Mouse (Mus musculus) myocyte (in vitro differentiated cells): ENCODE data around the gene Szt2.

Experiments used
- E2F4 ChIP-seq: IDR thresholded peaks from one replicate; pipeline ENCODE4 v1.6.1; 2011; ENCODE audit warnings: mild to moderate bottlenecking, control low read depth, moderate library complexity; ENCODE audit not compliant: insufficient read depth
- MAX ChIP-seq: IDR thresholded peaks from one replicate; pipeline ENCODE4 v1.6.1; 2011; ENCODE audit warnings: low read depth, mild to moderate bottlenecking, control low read depth
- MYOD1 ChIP-seq, 3 experiments: IDR thresholded peaks; one replicate each; pipeline ENCODE4 v1.6.1; 2011; ENCODE audit warnings: control low read depth in 2 of 3, low read depth in 2 of 3, mild to moderate bottlenecking in 2 of 3, moderate library complexity in 1 of 3; ENCODE audit not compliant: insufficient read length in 2 of 3, control insufficient read depth in 1 of 3
- MYOG ChIP-seq, 3 experiments: IDR thresholded peaks; one replicate each; pipeline ENCODE4 v1.6.1; 2011; ENCODE audit warnings: control low read depth in 2 of 3, low read depth in 2 of 3, mild to moderate bottlenecking in 2 of 3; ENCODE audit not compliant: insufficient read length in 2 of 3, control insufficient read depth in 1 of 3, insufficient read depth in 1 of 3
- POLR2A ChIP-seq: IDR thresholded peaks from one replicate; pipeline ENCODE4 v1.6.1; 2011; ENCODE audit warnings: low read depth, mild to moderate bottlenecking, control low read depth, moderate library complexity; ENCODE audit not compliant: insufficient read length
- POLR2AphosphoS2 ChIP-seq: IDR thresholded peaks from one replicate; pipeline ENCODE4 v1.6.1; 2011; ENCODE audit warnings: low read depth, control low read depth; ENCODE audit not compliant: insufficient read length

GRCm38 (mm10) chr4:118353689-118354088 is 55.4 kb downstream of the Szt2 start:
- no peak for TF ChIP-seq E2F4
- no peak for TF ChIP-seq POLR2A
- no peak for TF ChIP-seq MAX
- no peak for TF ChIP-seq POLR2AphosphoS2
- TF ChIP-seq MYOG (IDR thresholded peaks at IDR 0.05; ENCODE audit: control insufficient read depth in 1 of 3, insufficient read depth in 1 of 3, insufficient read length in 2 of 3, low read depth in 2 of 3), result no peak
- no peak for TF ChIP-seq MYOD1 (IDR thresholded peaks at IDR 0.05; ENCODE audit: control insufficient read depth in 1 of 3, insufficient read length in 2 of 3, low read depth in 2 of 3)
